In genomic region chr19:48780813-48781212, GRCm38 (mm10) we compare ENCODE assay signal across 22 mouse cellular contexts.
A peak's percentile ranks its signal among the peaks of the same experiment; 100 is the strongest.
DNase-seq lines count a peak whose midpoint lies in the region; ATAC-seq and TF ChIP-seq lines count a peak whose summit lies in the region.
"Had no signal": no experiment of that assay in that cellular context is flagged by ENCODE, and none has a peak within 500 bp of the region (broad histone marks: within the 10 kb centered on the region; RNA-seq: fewer than 3 reads in every experiment).

No protein-coding gene starts in this region.

- TF ChIP-seq CTCF in C2C12 (IDR thresholded peaks at IDR 0.05; ENCODE audit: control insufficient read depth, insufficient read depth, insufficient read length): no peak

- no peak overlapping the region for H3ac ChIP-seq in C2C12 (ENCODE audit: control insufficient read depth, insufficient read length, low read depth)
- H3ac ChIP-seq in myocyte (ENCODE audit: control insufficient read depth, insufficient read length): no peak overlapping the region

- H3K27me3 ChIP-seq in C2C12 (ENCODE audit: control insufficient read depth, insufficient read depth, insufficient read length) (no peaks in the 10 kb centered on the region), myocyte (ENCODE audit: control insufficient read depth, insufficient read depth, insufficient read length) (no peaks in the 10 kb centered on the region)
- H3K27me3 ChIP-seq: embryonic facial prominence, embryonic 12.5 days; Patski had no signal

- no peak for TF ChIP-seq POLR2A in myocyte (IDR thresholded peaks at IDR 0.05; ENCODE audit: insufficient read length, low read depth)

- H3K36me3 ChIP-seq in C2C12 (ENCODE audit: control insufficient read depth, insufficient read depth) (no peaks in the 10 kb centered on the region), myocyte (ENCODE audit: control insufficient read depth, insufficient read depth) (no peaks in the 10 kb centered on the region)
- H3K36me3 ChIP-seq: embryonic facial prominence, embryonic 10.5 days; embryonic facial prominence, embryonic 12.5 days; forebrain, embryonic 10.5 days; forebrain, embryonic 12.5 days had no signal

- no peak for ATAC-seq in erythroid progenitor cell, adult 5-6 weeks (replicated peaks; ENCODE audit: low FRiP score, poor library complexity, severe bottlenecking)
- ATAC-seq: activated CD4-positive, CD25-positive, alpha-beta regulatory T cell, adult 4 months; forebrain, embryonic 14.5 days; forebrain, embryonic 16.5 days; Patski had no signal

- H3K4me3 ChIP-seq in C2C12 (ENCODE audit: insufficient read depth, poor library complexity, severe bottlenecking) (no peak overlapping the region), myocyte (no peak overlapping the region)
- H3K4me3 ChIP-seq: embryonic facial prominence, embryonic 10.5 days; embryonic facial prominence, embryonic 12.5 days; forebrain, embryonic 10.5 days; forebrain, embryonic 12.5 days had no signal

- DNase-seq in 3134 (ENCODE audit: extremely low read depth, insufficient read length, low spot score): peak; percentile 54
- no peak for DNase-seq in urinary bladder, postnatal 25 days (ENCODE audit: low spot score)
- DNase-seq: adrenal gland, adult 8-10 months; adrenal gland, postnatal 14 days; adrenal gland, postnatal 36 days; B cell, adult 2 months; cerebellum, adult 11-12 months; cerebellum, adult 2 months; cerebellum, adult 9-10 months; cerebellum, postnatal 10 days; cerebellum, postnatal 25 days had no signal

- H3K4me2 ChIP-seq in myocyte (ENCODE audit: low read depth): peak overlapping the region; percentile 16
- H3K4me2 ChIP-seq: embryonic facial prominence, embryonic 12.5 days; forebrain, embryonic 12.5 days had no signal

- no peaks in the 10 kb centered on the region for H3K79me2 ChIP-seq in C2C12 (ENCODE audit: control insufficient read depth, insufficient read depth)
- no peaks in the 10 kb centered on the region for H3K79me2 ChIP-seq in myocyte (ENCODE audit: control insufficient read depth, insufficient read depth)

- no peaks in the 10 kb centered on the region for H3K79me3 ChIP-seq in C2C12 (ENCODE audit: low read depth)

TF ChIP-seq in C2C12, 6 proteins besides CTCF, POLR2A, EP300 and RAD21:
- TF ChIP-seq MYOG (IDR thresholded peaks at IDR 0.05; ENCODE audit: control insufficient read depth, extremely low read depth, insufficient read length): no peak
- TF ChIP-seq MAX (IDR thresholded peaks at IDR 0.05): peak; percentile 75
- TF ChIP-seq FOSL1 (IDR thresholded peaks at IDR 0.05; ENCODE audit: insufficient read depth, low read length, poor library complexity, severe bottlenecking): peak; percentile 93
- no peak for TF ChIP-seq MYOD1 (IDR thresholded peaks at IDR 0.05; ENCODE audit: control insufficient read depth, insufficient read length, low read depth)
- peak; percentile 22 for TF ChIP-seq USF1 (IDR thresholded peaks at IDR 0.05; ENCODE audit: low read depth)
- no peak for TF ChIP-seq CEBPB (IDR thresholded peaks at IDR 0.05; ENCODE audit: low read depth)

TF ChIP-seq in myocyte, 11 proteins besides CTCF, POLR2A, EP300 and RAD21:
- no peak for TF ChIP-seq SRF (IDR thresholded peaks at IDR 0.05; ENCODE audit: control insufficient read depth, insufficient read length, low read depth)
- no peak for TF ChIP-seq CEBPB (IDR thresholded peaks at IDR 0.05; ENCODE audit: insufficient read depth, poor library complexity, severe bottlenecking)
- no peak for TF ChIP-seq MAX (IDR thresholded peaks at IDR 0.05; ENCODE audit: low read depth)
- TF ChIP-seq MYOG (IDR thresholded peaks at IDR 0.05; ENCODE audit: control insufficient read depth in 1 of 3, insufficient read depth in 1 of 3, insufficient read length in 2 of 3, low read depth in 2 of 3): no peak
- TF ChIP-seq TCF3 (IDR thresholded peaks at IDR 0.05; ENCODE audit: insufficient read length, low read depth): no peak
- TF ChIP-seq TCF12 (IDR thresholded peaks at IDR 0.05; ENCODE audit: insufficient read depth, poor library complexity, severe bottlenecking): no peak
- TF ChIP-seq E2F4 (IDR thresholded peaks at IDR 0.05; ENCODE audit: insufficient read depth): no peak
- TF ChIP-seq MYOD1 (IDR thresholded peaks at IDR 0.05; ENCODE audit: control insufficient read depth in 1 of 3, insufficient read length in 2 of 3, low read depth in 2 of 3): no peak
